Mouse (Mus musculus): ENCODE results near the gene Gipc2. TPM values are rescaled to one million over a fixed set of nuclear protein-coding genes. Genes with fewer than 3 reads are reported as not detected.
A peak's percentile ranks its signal among the peaks of the same experiment; 100 is the strongest.

Gipc2 gene
- polyA plus RNA-seq, 1 experiment from 2014 or later, result 45.7 TPM

DNA sequence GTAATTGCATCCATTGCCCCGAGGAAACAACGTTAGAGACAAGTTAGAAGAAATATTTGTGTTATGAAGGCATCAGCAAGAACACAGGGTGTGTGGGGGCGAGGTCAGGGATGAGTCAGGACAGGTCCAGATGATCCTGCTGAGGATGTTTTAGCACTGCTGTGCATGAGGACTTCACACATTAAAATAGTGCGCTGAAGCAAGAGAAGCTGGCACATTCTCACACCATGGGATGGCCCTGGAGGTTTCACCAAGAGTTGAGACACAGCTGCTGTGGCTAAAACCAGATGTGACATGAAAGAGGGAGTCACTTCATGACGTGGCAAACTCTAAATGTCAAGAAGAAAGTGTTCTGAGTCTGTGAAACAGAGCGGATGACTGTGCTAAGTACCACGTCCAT lies 38.9 kb downstream of the Gipc2 start:
- H3K4me2 ChIP-seq (replicated peaks; ENCODE audit: low read depth, low read length), result no peak overlapping the region
- no peak overlapping the region for H3K9ac ChIP-seq (replicated peaks; ENCODE audit: low read length)
- no peaks in the 10 kb centered on the region for H3K36me3 ChIP-seq (ENCODE audit: insufficient read depth, low read length)
- 0 out of 2 replicates have a peak, but pooled peaks cover 3% of the 10 kb centered on the region for H3K9me3 ChIP-seq (ENCODE audit: low read length)
- 75% methylated on average over 7 of the region's 7 CpGs for WGBS
- no peak overlapping the region for H3K4me3 ChIP-seq (ENCODE audit: low read length)
- no peak overlapping the region for H3K27ac ChIP-seq (ENCODE audit: low read length)
- H3K27me3 ChIP-seq (ENCODE audit: insufficient read depth, low read length), result no peaks in the 10 kb centered on the region
- ATAC-seq (ENCODE audit: low FRiP score, low TSS enrichment), result no peak
- H3K4me1 ChIP-seq (ENCODE audit: insufficient read depth, low read length), result peaks cover 6% of the 10 kb centered on the region

- H3K9me3 ChIP-seq (ENCODE audit: low read length), result no peaks in the 10 kb centered on the region
- H3K4me2 ChIP-seq (replicated peaks; ENCODE audit: low read depth, low read length), result no peak overlapping the region
- H3K4me1 ChIP-seq (ENCODE audit: insufficient read depth, low read length), result peaks cover 11% of the 10 kb centered on the region
- WGBS, result 70% methylated on average over 3 of the region's 3 CpGs
- H3K4me3 ChIP-seq (ENCODE audit: low read length), result no peak overlapping the region
- H3K27ac ChIP-seq (ENCODE audit: low read length), result peak overlapping the region; percentile 35; the same call in 1 of the 2 replicates
- no peak overlapping the region for H3K9ac ChIP-seq (replicated peaks; ENCODE audit: low read length)
- H3K36me3 ChIP-seq (ENCODE audit: insufficient read depth, low read length), result no peaks in the 10 kb centered on the region
- no peaks in the 10 kb centered on the region for H3K27me3 ChIP-seq (ENCODE audit: insufficient read depth, low read length)
- peak; percentile 76 for ATAC-seq (ENCODE audit: low FRiP score, low TSS enrichment)
These were observed 43.3 kb downstream of the Gipc2 start for GRCm38 (mm10) chr3:152122720-152123119.

DNA sequence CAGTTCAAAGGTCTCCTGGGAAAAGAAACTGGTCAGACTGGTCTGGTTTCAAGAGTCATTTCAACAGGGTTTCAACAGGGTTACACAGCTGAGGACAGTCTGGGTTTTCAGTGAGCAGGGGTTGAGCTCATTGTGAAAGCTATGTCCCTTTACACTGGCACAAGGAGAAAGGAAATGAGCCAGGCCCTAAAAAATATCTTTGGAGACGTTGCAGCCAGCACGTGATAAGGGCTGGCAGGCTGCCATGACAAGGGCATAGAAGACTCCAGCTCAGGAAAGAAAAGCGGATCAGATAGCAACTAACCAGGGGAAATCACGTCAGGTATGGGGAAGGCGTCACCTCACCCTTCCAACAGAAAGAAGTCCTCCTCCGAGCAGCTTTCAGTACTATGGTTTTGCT lies 43.9 kb downstream of the Gipc2 start:
- H3K4me2 ChIP-seq (replicated peaks; ENCODE audit: low read depth, low read length), result no peak overlapping the region
- no peaks in the 10 kb centered on the region for H3K36me3 ChIP-seq (ENCODE audit: insufficient read depth, low read length)
- WGBS, result 24% methylated on average over 6 of the region's 6 CpGs
- peak overlapping the region; percentile 35 for H3K27ac ChIP-seq (ENCODE audit: low read length)
- no peaks in the 10 kb centered on the region for H3K27me3 ChIP-seq (ENCODE audit: insufficient read depth, low read length)
- no peaks in the 10 kb centered on the region for H3K9me3 ChIP-seq (ENCODE audit: low read length)
- H3K4me3 ChIP-seq (ENCODE audit: low read length), result no peak overlapping the region
- peaks cover 11% of the 10 kb centered on the region for H3K4me1 ChIP-seq (ENCODE audit: insufficient read depth, low read length)
- no peak overlapping the region for H3K9ac ChIP-seq (replicated peaks; ENCODE audit: low read length)
- ATAC-seq (ENCODE audit: low FRiP score, low TSS enrichment), result peak; percentile 68; the same call in 1 of the 2 replicates

GRCm38 (mm10) chr3:152121169-152122009 lies 44.6 kb downstream of the Gipc2 start:
- Histone ChIP-seq H3K9ac (replicated peaks; ENCODE audit: low read length) (no peak overlapping the region), H3K36me3 (ENCODE audit: insufficient read depth, low read length) (no peaks in the 10 kb centered on the region), H3K27ac (ENCODE audit: low read length) (peak overlapping the region; percentile 35), H3K4me1 (ENCODE audit: insufficient read depth, low read length) (peaks cover 11% of the 10 kb centered on the region), H3K9me3 (ENCODE audit: low read length) (no peaks in the 10 kb centered on the region), H3K27me3 (ENCODE audit: insufficient read depth, low read length) (no peaks in the 10 kb centered on the region), H3K4me2 (replicated peaks; ENCODE audit: low read depth, low read length) (no peak overlapping the region), H3K4me3 (ENCODE audit: low read length) (no peak overlapping the region)
- WGBS, result 81% methylated on average over 11 of the region's 11 CpGs
- ATAC-seq (ENCODE audit: low FRiP score, low TSS enrichment), result no peak

DNA sequence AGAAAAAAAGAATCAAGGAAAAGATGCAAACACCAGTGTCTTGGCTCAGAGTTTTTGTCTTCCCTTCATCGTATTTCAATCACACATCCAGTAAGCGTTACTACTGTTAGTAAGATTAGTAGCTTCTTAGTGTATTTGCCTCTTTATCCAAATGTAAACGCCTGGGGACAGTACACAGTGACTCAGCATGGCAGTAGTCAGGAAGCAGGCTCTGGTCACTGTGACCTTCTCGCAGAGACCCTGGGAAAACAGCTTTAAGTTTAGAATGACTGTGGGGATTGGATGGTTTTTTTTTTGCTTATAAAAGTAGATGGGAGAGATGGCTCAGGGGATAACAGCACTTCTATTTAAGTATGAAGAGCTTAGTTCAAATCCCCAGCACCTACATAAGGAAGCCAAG lies 46.0 kb downstream of the Gipc2 start:
- Histone ChIP-seq H3K9ac (replicated peaks; ENCODE audit: low read length) (no peak overlapping the region), H3K4me1 (ENCODE audit: insufficient read depth, low read length) (peaks cover 11% of the 10 kb centered on the region), H3K9me3 (ENCODE audit: low read length) (no peaks in the 10 kb centered on the region), H3K27me3 (ENCODE audit: insufficient read depth, low read length) (no peaks in the 10 kb centered on the region), H3K27ac (ENCODE audit: low read length) (no peak overlapping the region), H3K4me2 (replicated peaks; ENCODE audit: low read depth, low read length) (no peak overlapping the region), H3K4me3 (ENCODE audit: low read length) (no peak overlapping the region), H3K36me3 (ENCODE audit: insufficient read depth, low read length) (no peaks in the 10 kb centered on the region)
- WGBS, result 48% methylated on average over 4 of the region's 4 CpGs
- no peak for ATAC-seq (ENCODE audit: low FRiP score, low TSS enrichment)

DNA sequence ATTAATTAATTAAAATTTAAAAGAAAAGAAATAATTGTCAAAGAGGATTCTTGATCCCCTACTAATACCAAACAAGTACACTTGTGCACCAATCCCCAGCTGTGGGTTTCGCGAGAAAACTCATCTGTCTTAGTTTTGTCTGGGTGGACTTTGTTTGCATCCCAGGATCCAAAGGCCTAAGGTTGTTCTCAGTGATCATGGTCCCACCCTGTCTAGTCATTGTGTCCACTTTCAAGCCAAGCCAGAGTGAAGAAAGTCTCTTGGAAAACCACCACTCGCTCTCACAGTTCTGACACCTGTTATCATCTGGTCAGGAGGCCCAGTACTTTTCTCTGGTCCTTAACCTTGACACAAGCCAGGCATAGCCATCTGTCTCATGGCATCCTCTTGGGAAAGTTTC lies 48.1 kb downstream of the Gipc2 start:
- no peak overlapping the region for H3K27ac ChIP-seq (ENCODE audit: low read length)
- H3K9me3 ChIP-seq (ENCODE audit: low read length), result no peaks in the 10 kb centered on the region
- H3K27me3 ChIP-seq (ENCODE audit: insufficient read depth, low read length), result no peaks in the 10 kb centered on the region
- 94% methylated on average over 3 of the region's 3 CpGs for WGBS
- no peak overlapping the region for H3K9ac ChIP-seq (replicated peaks; ENCODE audit: low read length)
- no peaks in the 10 kb centered on the region for H3K36me3 ChIP-seq (ENCODE audit: insufficient read depth, low read length)
- ATAC-seq (ENCODE audit: low FRiP score, low TSS enrichment), result no peak
- H3K4me2 ChIP-seq (replicated peaks; ENCODE audit: low read depth, low read length), result no peak overlapping the region
- peaks cover 19% of the 10 kb centered on the region for H3K4me1 ChIP-seq (ENCODE audit: insufficient read depth, low read length)
- H3K4me3 ChIP-seq (ENCODE audit: low read length), result no peak overlapping the region

DNA sequence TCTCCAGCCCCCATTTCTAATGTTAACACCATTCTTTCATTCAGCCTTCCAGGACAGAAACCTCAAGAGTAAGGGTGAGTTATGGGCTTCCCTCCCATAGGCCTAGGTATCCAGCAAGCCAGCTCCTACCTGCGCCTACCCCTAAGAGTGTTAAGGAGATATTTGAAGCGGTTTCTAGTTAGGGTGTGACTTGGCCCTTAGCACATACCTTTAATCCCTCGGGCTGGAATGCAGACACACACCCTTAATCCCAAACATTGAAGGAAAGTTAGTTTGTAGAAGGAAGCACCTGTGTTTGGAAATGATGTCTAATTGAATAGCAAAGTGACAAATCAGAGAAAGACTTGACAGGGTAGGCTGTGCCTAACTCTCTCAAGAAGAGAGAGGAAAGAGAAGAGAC lies 49.9 kb downstream of the Gipc2 start:
- Histone ChIP-seq H3K9ac (replicated peaks; ENCODE audit: low read length) (no peak overlapping the region), H3K27ac (ENCODE audit: low read length) (no peak overlapping the region), H3K4me2 (replicated peaks; ENCODE audit: low read depth, low read length) (no peak overlapping the region), H3K36me3 (ENCODE audit: insufficient read depth, low read length) (no peaks in the 10 kb centered on the region), H3K4me3 (ENCODE audit: low read length) (no peak overlapping the region), H3K9me3 (ENCODE audit: low read length) (no peaks in the 10 kb centered on the region), H3K4me1 (ENCODE audit: insufficient read depth, low read length) (peaks cover 12% of the 10 kb centered on the region), H3K27me3 (ENCODE audit: insufficient read depth, low read length) (no peaks in the 10 kb centered on the region)
- 88% methylated on average over 3 of the region's 3 CpGs for WGBS
- ATAC-seq (ENCODE audit: low FRiP score, low TSS enrichment), result no peak

GRCm38 (mm10) chr3:152114786-152115185 lies 51.2 kb downstream of the Gipc2 start:
- no peak overlapping the region for H3K4me3 ChIP-seq (ENCODE audit: low read length)
- no peaks in the 10 kb centered on the region for H3K9me3 ChIP-seq (ENCODE audit: low read length)
- no peaks in the 10 kb centered on the region for H3K36me3 ChIP-seq (ENCODE audit: insufficient read depth, low read length)
- H3K4me1 ChIP-seq (ENCODE audit: insufficient read depth, low read length), result peaks cover 13% of the 10 kb centered on the region
- peak; percentile 91 for ATAC-seq (ENCODE audit: low FRiP score, low TSS enrichment)
- 0 out of 2 replicates have a peak overlapping the region, but pooled peaks have one; percentile 1 for H3K4me2 ChIP-seq (replicated peaks; ENCODE audit: low read depth, low read length)
- H3K9ac ChIP-seq (replicated peaks; ENCODE audit: low read length), result no peak overlapping the region
- no peaks in the 10 kb centered on the region for H3K27me3 ChIP-seq (ENCODE audit: insufficient read depth, low read length)
- 11% methylated on average over 10 of the region's 10 CpGs for WGBS
- H3K27ac ChIP-seq (ENCODE audit: low read length), result no peak overlapping the region

DNA sequence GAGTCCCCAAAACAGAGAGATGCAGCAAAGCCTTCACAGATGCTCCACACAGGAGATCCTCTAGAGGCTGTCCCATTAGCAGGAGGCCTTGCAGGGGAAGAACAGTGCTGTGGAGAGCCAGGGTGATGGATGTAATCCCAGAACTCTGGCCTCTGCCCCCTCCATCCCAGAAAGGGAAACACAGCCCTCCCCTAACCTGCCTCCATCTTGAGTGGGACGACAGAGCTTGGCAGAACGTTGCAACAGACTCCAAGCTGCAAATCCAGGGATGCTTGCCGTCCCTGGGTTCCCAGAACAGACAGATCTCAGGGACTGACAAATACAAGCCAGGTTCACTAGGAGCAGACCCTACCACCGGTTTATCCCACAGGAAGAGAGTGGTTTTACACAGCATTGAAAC lies 51.8 kb downstream of the Gipc2 start:
- H3K4me1 ChIP-seq (ENCODE audit: insufficient read depth, low read length), result peaks cover 13% of the 10 kb centered on the region
- no peak for ATAC-seq (ENCODE audit: low FRiP score, low TSS enrichment)
- no peaks in the 10 kb centered on the region for H3K27me3 ChIP-seq (ENCODE audit: insufficient read depth, low read length)
- no peak overlapping the region for H3K4me2 ChIP-seq (replicated peaks; ENCODE audit: low read depth, low read length)
- H3K9me3 ChIP-seq (ENCODE audit: low read length), result no peaks in the 10 kb centered on the region
- no peaks in the 10 kb centered on the region for H3K36me3 ChIP-seq (ENCODE audit: insufficient read depth, low read length)
- WGBS, result 33% methylated on average over 4 of the region's 4 CpGs
- peak overlapping the region; percentile 35; the same call in 1 of the 2 replicates for H3K27ac ChIP-seq (ENCODE audit: low read length)
- no peak overlapping the region for H3K9ac ChIP-seq (replicated peaks; ENCODE audit: low read length)
- H3K4me3 ChIP-seq (ENCODE audit: low read length), result no peak overlapping the region

GRCm38 (mm10) chr3:152113496-152113895 lies 52.5 kb downstream of the Gipc2 start:
- Histone ChIP-seq H3K4me1 (ENCODE audit: insufficient read depth, low read length) (peaks cover 13% of the 10 kb centered on the region), H3K9me3 (ENCODE audit: low read length) (no peaks in the 10 kb centered on the region), H3K4me3 (ENCODE audit: low read length) (no peak overlapping the region), H3K36me3 (ENCODE audit: insufficient read depth, low read length) (no peaks in the 10 kb centered on the region), H3K9ac (replicated peaks; ENCODE audit: low read length) (no peak overlapping the region), H3K27ac (ENCODE audit: low read length) (peak overlapping the region; percentile 35; the same call in 1 of the 2 replicates), H3K4me2 (replicated peaks; ENCODE audit: low read depth, low read length) (no peak overlapping the region), H3K27me3 (ENCODE audit: insufficient read depth, low read length) (no peaks in the 10 kb centered on the region)
- peak; percentile 59 for ATAC-seq (ENCODE audit: low FRiP score, low TSS enrichment)
- WGBS, result 64% methylated on average over 7 of the region's 7 CpGs

Data from kidney, embryonic 16.5 days (tissue).